Mouse (Mus musculus) kidney, adult 2 months (tissue): ENCODE data around the gene Cfap44. TPM values are rescaled to one million over a fixed set of nuclear protein-coding genes. Genes with fewer than 3 reads are reported as not detected.

Experiments
- DNase-seq: peaks from one replicate; pipeline ENCODE4 v3.0.0; 2021
- H3K27ac ChIP-seq: fragments of 200-500 bp; 2 replicates; pipeline ENCODE4 v1.5.1; 2012; ENCODE audit warnings: low read depth, low read length, control low read depth, inconsistent platforms; ENCODE audit not compliant: insufficient read depth
- H3K27me3 ChIP-seq: fragments of 200-500 bp; replicated peaks from 2 replicates; pipeline ENCODE4 v1.6.1; 2012; ENCODE audit warnings: mild to moderate bottlenecking, moderate library complexity, low read length, inconsistent platforms; ENCODE audit not compliant: control insufficient read depth, insufficient read depth
- H3K36me3 ChIP-seq: fragments of 200-500 bp; 2 replicates; pipeline ENCODE4 v1.6.1; 2012; ENCODE audit warnings: mild to moderate bottlenecking, moderate library complexity, low read length, inconsistent platforms; ENCODE audit not compliant: control insufficient read depth, insufficient read depth
- H3K4me1 ChIP-seq: fragments of 200-500 bp; 2 replicates; pipeline ENCODE4 v1.6.1; 2011; ENCODE audit warnings: low read length; ENCODE audit not compliant: control insufficient read depth, insufficient read depth
- H3K4me3 ChIP-seq: fragments of 200-500 bp; 2 replicates; pipeline ENCODE4 v1.5.1; 2011; ENCODE audit warnings: mild to moderate bottlenecking, low read depth, low read length, control low read depth; ENCODE audit not compliant: insufficient read depth
- CTCF ChIP-seq: fragments of 200-500 bp; conservative IDR thresholded peaks from 2 replicates; pipeline ENCODE4 v1.5.1; 2011; ENCODE audit warnings: low read depth, mild to moderate bottlenecking, control low read depth, low read length, moderate library complexity, mixed read lengths; ENCODE audit not compliant: insufficient read depth, insufficient read length
- POLR2A ChIP-seq: fragments of 200-500 bp; IDR thresholded peaks from one replicate; pipeline ENCODE4 v1.6.1; 2011; ENCODE audit warnings: low read depth, low read length, control low read depth
- WGBS: fragments of 180-500 bp; shearing (Covaris S2); methylation state at CpG from one replicate; pipeline ENCODE4 v1.1.7; 2018; 5-methylcytosine and 5-hydroxymethylcytosine counted together
- polyA plus RNA-seq: library from polyadenylated mRNA; depleted of rRNA; stranded (reverse); fragments of >200 nt; gene quantifications from 2 replicates; pipeline ENCODE4 v1.2.3, GENCODE M21; 2012

The Cfap44 gene
- polyA plus RNA-seq, 1 experiment: 0.03 TPM

DNA sequence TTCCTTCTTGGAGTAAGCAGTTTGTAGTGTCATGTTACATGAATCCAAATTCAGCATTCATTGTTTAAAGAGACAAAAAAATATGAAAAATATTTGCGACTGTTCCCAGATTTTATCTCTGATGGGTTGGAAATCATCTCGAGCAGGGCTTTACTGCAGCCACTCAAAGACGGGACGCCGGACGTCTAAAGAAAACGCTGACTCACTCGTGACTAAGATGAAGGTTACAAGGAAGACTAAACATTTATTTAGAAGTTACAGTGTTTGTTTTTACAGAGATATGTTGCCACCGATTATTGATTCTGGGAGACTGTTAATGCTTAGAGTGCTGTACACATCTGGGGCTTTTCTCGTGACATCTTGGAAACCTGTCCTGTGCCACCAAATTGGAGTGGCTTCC lies 90.2 kb downstream of the Cfap44 start:
- no peaks in the 10 kb centered on the region for H3K4me1 ChIP-seq
- no peak for TF ChIP-seq POLR2A
- TF ChIP-seq CTCF: no peak
- 0 out of 2 replicates have a peak overlapping the region, but pooled peaks have one; percentile 18 for H3K27ac ChIP-seq
- WGBS: 58% methylated on average over 10 of the region's 10 CpGs
- no peaks in the 10 kb centered on the region for H3K27me3 ChIP-seq
- no peaks in the 10 kb centered on the region for H3K36me3 ChIP-seq
- peak; percentile 27 for DNase-seq
- H3K4me3 ChIP-seq: no peak overlapping the region

DNA sequence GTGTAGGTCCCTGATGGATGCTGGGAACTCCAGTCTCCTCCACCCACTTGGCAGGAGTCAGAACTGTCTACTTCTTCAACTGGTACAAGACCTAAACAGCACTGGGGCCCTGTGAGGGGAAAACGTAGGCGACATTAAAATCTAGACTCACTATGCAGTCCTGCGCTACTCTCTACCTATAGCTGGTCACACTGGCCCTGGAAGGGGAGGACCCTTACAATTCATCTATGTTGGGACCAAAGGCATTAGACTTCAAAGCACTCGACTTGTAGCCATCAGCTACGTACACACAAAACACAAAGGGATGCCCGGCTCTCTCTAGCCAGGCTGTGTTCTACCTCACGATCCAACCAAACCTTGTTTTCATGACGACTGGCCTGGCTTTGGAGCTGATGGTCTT lies 91.1 kb downstream of the Cfap44 start:
- no peaks in the 10 kb centered on the region for H3K4me1 ChIP-seq
- H3K27ac ChIP-seq: no peak overlapping the region
- WGBS: 87% methylated on average over 8 of the region's 8 CpGs
- TF ChIP-seq POLR2A: no peak
- no peak for TF ChIP-seq CTCF
- no peaks in the 10 kb centered on the region for H3K36me3 ChIP-seq
- no peak for DNase-seq
- H3K27me3 ChIP-seq: no peaks in the 10 kb centered on the region
- H3K4me3 ChIP-seq: no peak overlapping the region

DNA sequence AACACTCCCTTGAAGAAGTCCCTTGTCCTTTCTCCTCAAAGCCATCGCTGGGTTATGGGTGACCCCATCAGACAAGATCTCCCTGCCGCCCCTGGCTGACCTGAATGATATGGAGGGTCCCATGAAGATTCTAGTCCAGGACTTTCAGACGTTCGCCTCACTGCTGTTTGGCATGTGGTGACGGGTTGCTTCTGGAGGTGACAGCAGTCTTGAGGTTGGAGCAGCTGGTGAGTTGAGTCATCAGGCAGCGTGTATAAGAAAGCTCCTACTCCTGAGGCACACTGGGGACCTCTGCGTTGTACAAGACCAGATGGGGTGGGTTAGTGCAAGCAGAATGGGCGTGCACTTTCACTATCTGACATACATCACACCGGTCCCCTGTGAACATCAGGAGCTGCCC lies 92.0 kb downstream of the Cfap44 start:
- Histone ChIP-seq H3K27me3 (no peaks in the 10 kb centered on the region), H3K4me1 (no peaks in the 10 kb centered on the region), H3K27ac (no peak overlapping the region), H3K36me3 (no peaks in the 10 kb centered on the region), H3K4me3 (no peak overlapping the region)
- TF ChIP-seq CTCF (no peak), POLR2A (no peak)
- no peak for DNase-seq
- 90% methylated on average over 9 of the region's 9 CpGs for WGBS

DNA sequence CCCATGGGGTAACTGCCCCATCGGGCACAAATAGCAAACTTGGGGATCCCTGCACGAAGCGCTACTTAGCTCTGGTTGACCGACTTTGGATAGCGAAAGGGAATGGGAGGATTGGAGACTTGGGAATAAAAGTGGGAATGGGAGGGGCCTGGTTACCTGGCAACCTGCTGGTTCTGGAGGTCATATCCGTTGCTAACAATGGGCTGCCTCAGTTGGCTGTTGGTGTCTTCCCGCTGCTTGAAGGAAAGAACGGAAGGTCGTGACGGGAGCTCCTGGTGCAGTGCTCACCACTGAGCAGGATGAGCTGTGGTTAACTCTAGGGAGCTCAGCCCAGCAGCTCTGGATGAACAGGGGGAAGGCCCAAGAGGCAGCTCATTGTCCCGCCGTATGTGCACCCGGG lies 92.6 kb downstream of the Cfap44 start:
- Histone ChIP-seq H3K27ac (no peak overlapping the region), H3K4me3 (no peak overlapping the region), H3K36me3 (no peaks in the 10 kb centered on the region), H3K4me1 (no peaks in the 10 kb centered on the region), H3K27me3 (no peaks in the 10 kb centered on the region)
- DNase-seq: no peak
- TF ChIP-seq CTCF (no peak), POLR2A (no peak)
- WGBS: 84% methylated on average over 13 of the region's 13 CpGs

DNA sequence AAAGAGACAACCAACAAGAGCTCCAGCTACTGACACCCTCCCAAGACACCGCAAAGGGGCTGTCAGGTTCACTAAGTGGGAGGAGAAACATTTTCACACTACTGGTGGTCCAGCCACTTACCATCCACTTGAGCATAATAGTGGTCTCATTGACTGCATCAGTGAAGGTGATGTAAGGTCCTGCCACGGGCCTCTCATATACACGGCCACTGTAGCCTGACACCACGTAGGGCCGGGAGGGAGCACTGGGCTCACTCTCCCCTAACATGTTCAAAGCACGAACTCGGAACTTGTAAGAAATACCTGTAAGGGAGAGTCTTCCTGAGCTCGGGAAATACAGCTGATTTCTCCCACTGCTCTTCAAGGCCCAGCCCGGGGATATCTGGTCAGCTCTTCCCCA lies 96.5 kb downstream of the Cfap44 start:
- DNase-seq: no peak
- no peak overlapping the region for H3K27ac ChIP-seq
- no peaks in the 10 kb centered on the region for H3K36me3 ChIP-seq
- H3K27me3 ChIP-seq: no peaks in the 10 kb centered on the region
- whole genome bisulfite sequencing: 81% methylated on average over 9 of the region's 9 CpGs
- no peak for TF ChIP-seq POLR2A
- TF ChIP-seq CTCF: no peak
- H3K4me1 ChIP-seq: 0 out of 2 replicates have a peak, but pooled peaks cover 3% of the 10 kb centered on the region
- H3K4me3 ChIP-seq: no peak overlapping the region

DNA sequence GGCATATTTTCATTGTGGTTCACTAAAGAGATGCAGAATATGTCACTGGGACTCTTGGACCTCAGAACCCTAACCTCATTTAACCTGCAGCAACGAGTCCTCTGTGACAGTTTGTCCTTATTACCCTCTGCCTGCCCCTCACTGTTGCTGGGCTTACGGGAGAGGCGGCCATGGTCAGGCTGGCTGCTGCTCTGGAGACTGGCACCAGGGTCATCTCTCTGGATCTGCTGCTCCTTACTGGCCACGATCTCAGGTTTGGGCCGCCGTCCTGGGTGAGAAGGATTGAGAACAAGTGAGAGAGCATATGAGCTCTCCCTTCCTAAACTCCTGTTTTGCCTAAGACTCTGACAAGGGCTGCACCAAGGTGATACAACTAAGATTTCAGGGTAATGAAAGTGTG lies 97.6 kb downstream of the Cfap44 start:
- 89% methylated on average over 6 of the region's 6 CpGs for WGBS
- no peak for DNase-seq
- H3K4me1 ChIP-seq: 0 out of 2 replicates have a peak, but pooled peaks cover 3% of the 10 kb centered on the region
- no peaks in the 10 kb centered on the region for H3K36me3 ChIP-seq
- H3K4me3 ChIP-seq: no peak overlapping the region
- TF ChIP-seq POLR2A (no peak), CTCF (no peak)
- no peaks in the 10 kb centered on the region for H3K27me3 ChIP-seq
- H3K27ac ChIP-seq: no peak overlapping the region

DNA sequence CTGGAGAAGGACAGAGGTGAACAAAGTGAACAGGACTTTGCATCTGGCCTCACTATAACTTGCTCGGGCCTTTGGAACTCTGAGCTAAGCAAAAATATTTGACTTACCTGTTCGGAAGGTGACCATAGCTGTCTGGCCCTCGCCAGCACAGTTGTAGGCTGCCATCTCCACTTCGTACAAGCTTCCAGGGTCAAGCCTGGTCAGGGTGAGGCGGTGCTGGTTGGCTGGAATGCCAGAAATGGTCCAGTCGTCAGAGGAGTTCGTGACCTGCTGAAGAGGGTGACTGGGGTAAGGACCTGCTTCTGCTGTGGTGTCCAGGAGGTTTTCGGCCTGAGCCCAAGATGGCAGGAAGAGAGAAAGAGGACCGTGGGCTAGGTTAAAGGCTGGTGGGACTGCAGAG lies 98.1 kb downstream of the Cfap44 start:
- DNase-seq: no peak
- Histone ChIP-seq H3K4me3 (no peak overlapping the region), H3K4me1 (0 out of 2 replicates have a peak, but pooled peaks cover 3% of the 10 kb centered on the region), H3K27me3 (no peaks in the 10 kb centered on the region), H3K27ac (no peak overlapping the region), H3K36me3 (no peaks in the 10 kb centered on the region)
- no peak for TF ChIP-seq POLR2A
- TF ChIP-seq CTCF: no peak
- 83% methylated on average over 9 of the region's 9 CpGs for WGBS
